Mouse (Mus musculus) heart, embryonic 10.5 days (tissue): ENCODE results near the gene Rims4. TPM values are rescaled to one million over a fixed set of nuclear protein-coding genes. Genes with fewer than 3 reads are reported as not detected.
A peak's percentile ranks its signal among the peaks of the same experiment; 100 is the strongest.

Source experiments
- DNase-seq: peaks from one replicate; pipeline ENCODE4 v3.0.0-alpha.2; 2017; ENCODE audit warnings: low spot score
- H3K27ac ChIP-seq: fragments of 300-500 bp; sonication (generic); 2 replicates; pipeline ENCODE4 v1.5.1; 2016; ENCODE audit warnings: mild to moderate bottlenecking
- H3K27me3 ChIP-seq: fragments of 300-500 bp; sonication (generic); 2 replicates; pipeline ENCODE4 v1.6.1; 2016; ENCODE audit warnings: mild to moderate bottlenecking; ENCODE audit not compliant: poor library complexity, insufficient read depth, severe bottlenecking
- H3K36me3 ChIP-seq: fragments of 300-500 bp; sonication (generic); 2 replicates; pipeline ENCODE4 v1.6.1; 2016; ENCODE audit warnings: mild to moderate bottlenecking, moderate library complexity
- H3K4me1 ChIP-seq: fragments of 300-500 bp; sonication (generic); 2 replicates; pipeline ENCODE4 v1.6.1; 2016; ENCODE audit warnings: mild to moderate bottlenecking
- H3K4me3 ChIP-seq: fragments of 300-500 bp; sonication (generic); 2 replicates; pipeline ENCODE4 v1.5.1; 2016; ENCODE audit warnings: mild to moderate bottlenecking, moderate library complexity
- H3K9me3 ChIP-seq: fragments of 300-500 bp; sonication (generic); 2 replicates; pipeline ENCODE4 v1.6.1; 2016; ENCODE audit warnings: mild to moderate bottlenecking, moderate library complexity
- WGBS: fragments of 180-500 bp; shearing (Covaris S2); methylation state at CpG from one replicate; pipeline ENCODE4 v1.1.7; 2016; 5-methylcytosine and 5-hydroxymethylcytosine counted together
- polyA plus RNA-seq: library from polyadenylated mRNA; unstranded; fragments of >200 nt; fragmentation: Nextera tagmentation; extraction: Ambion mirVana; gene quantifications from 2 replicates; pipeline ENCODE4 v1.2.1, GENCODE M21; 2016

Rims4 gene
- polyA plus RNA-seq, 1 experiment from 2014 or later, result 0.30 TPM

DNA sequence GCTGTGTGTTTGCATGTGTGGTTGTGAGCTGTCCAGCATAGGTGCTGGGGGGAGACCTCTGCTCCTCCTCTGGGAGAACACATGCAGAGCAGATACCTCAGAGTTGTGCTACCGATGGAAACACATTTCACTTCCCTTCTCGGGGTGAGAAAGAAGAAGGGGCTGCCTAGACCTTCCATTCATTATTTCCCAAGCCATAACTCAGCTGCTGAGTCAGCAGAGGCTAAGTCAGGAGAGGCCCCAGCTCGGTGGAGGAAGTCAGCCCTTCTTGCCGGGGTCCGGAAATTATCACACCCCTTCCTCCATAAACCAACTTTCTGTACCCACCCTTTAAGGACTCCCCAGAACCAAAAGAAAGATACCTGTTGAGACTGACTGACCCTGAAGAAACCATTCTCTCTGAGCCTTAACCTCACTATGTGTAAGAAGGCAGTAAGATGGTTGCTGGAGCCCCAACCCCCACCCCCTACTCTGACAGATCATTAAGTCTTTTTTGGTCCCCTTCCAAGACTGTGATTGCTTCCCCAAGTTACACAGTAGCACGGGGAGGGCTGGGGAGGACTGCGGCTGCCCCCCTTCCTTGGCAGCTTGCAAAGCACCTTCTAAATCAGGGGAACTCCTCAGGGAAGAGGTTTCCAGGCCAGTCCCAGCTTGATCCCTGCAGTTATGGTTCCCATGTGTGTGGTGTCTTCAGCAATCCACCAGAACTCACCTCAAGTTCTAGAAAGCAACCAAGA is 10.1 kb upstream of the Rims4 start:
- H3K9me3 ChIP-seq, result no peaks in the 10 kb centered on the region
- H3K4me3 ChIP-seq, result no peak overlapping the region
- H3K4me1 ChIP-seq, result peaks cover 7% of the 10 kb centered on the region; the same call in 1 of the 2 replicates
- DNase-seq, result no peak
- H3K27ac ChIP-seq, result no peak overlapping the region
- 74% methylated on average over 7 of the region's 7 CpGs for WGBS
- no peaks in the 10 kb centered on the region for H3K36me3 ChIP-seq
- H3K27me3 ChIP-seq, result peaks cover 15% of the 10 kb centered on the region

DNA sequence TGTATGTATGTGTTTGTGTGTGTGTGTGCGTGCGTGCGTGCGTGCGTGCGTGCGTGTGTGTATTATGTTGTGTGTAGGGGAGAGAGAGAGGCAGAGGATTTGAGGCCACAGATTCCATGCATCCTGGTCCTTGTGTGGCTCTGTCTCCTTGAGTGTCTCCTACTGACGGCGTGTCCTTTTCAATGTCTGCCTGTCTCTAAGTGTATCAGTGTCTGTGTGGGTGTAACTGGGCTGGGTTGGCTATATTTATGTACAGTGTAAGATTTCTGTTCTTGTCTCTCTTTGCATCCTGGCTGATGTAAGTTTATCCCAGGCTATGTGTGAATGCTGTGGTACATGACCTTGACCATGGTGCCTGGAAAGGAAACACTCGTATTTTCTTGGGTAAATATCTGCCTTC is 6.6 kb upstream of the Rims4 start:
- peaks cover 7% of the 10 kb centered on the region; the same call in 1 of the 2 replicates for H3K4me1 ChIP-seq
- H3K4me3 ChIP-seq, result no peak overlapping the region
- no peaks in the 10 kb centered on the region for H3K36me3 ChIP-seq
- DNase-seq, result no peak
- WGBS, result 84% methylated on average over 10 of the region's 10 CpGs
- no peak overlapping the region for H3K27ac ChIP-seq
- no peaks in the 10 kb centered on the region for H3K9me3 ChIP-seq
- peaks cover 38% of the 10 kb centered on the region for H3K27me3 ChIP-seq

DNA sequence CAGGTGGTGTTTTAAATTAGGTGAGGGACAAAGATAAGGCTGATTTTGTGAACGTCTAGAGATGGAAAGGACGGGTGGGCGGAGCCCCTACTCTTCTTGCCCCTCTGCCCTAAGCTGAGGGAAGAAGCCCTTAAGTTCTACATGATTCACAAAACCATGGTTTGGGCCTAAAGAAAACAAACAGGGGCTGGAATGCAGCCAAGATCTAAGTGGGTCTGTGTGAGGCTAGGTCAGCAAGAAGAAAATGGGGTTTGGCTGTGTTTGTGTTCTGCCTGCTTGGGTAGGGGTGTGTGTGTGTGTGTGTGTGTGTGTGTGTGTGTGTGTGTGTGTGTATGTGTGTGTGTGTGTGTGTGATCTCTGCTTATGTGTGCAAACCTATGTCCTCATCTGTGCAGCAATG is 6.0 kb upstream of the Rims4 start:
- Histone ChIP-seq H3K36me3 (no peaks in the 10 kb centered on the region), H3K27ac (no peak overlapping the region), H3K4me1 (peaks cover 7% of the 10 kb centered on the region; the same call in 1 of the 2 replicates), H3K4me3 (no peak overlapping the region), H3K9me3 (no peaks in the 10 kb centered on the region), H3K27me3 (peaks cover 43% of the 10 kb centered on the region)
- no peak for DNase-seq
- 65% methylated on average over 3 of the region's 3 CpGs for WGBS

DNA sequence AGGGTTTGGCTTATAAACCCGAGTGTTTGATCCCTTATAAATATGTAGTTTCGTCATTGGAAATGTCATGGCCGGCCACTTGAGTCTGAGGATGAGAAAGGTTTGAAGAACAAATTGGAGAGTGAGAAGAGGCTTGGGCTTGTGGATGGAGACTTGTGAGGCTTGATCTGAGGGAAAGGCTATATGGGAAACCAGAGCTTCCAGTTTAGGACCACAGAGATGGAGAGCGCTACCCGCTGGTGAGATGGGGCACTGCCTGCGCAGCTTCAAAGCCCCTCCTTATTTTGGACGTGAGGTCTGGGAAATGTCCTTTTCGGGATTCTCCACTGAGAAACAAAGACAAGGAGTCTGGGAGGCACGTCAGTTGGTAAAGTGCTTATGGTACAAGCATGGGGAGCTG is 4.6 kb upstream of the Rims4 start:
- H3K9me3 ChIP-seq, result no peaks in the 10 kb centered on the region
- WGBS, result 49% methylated on average over 9 of the region's 9 CpGs
- no peaks in the 10 kb centered on the region for H3K36me3 ChIP-seq
- no peak for DNase-seq
- no peak overlapping the region for H3K4me3 ChIP-seq
- H3K27ac ChIP-seq, result no peak overlapping the region
- peaks cover 49% of the 10 kb centered on the region for H3K27me3 ChIP-seq
- peaks cover 17% of the 10 kb centered on the region for H3K4me1 ChIP-seq

DNA sequence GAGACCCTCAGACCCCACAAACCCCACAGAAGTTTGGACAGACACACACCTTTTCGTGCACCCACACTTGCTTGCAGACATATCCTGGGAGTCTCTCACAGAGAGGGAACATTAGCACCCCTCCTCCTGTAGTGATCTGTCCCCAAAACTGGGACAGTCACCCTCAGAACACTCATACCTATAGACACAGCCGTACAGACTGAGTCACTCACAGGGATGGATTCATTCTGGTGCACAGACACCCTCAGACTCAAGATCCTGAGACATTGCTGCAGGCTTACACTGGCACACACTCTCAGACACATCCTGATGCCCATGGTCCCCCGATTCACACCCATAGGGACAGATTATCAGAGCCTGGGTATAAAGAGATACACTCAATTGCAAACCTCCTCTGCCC is 1.1 kb upstream of the Rims4 start:
- DNase-seq, result no peak
- no peaks in the 10 kb centered on the region for H3K36me3 ChIP-seq
- no peak overlapping the region for H3K27ac ChIP-seq
- peaks cover 11% of the 10 kb centered on the region for H3K4me1 ChIP-seq
- 70% methylated on average over 3 of the region's 3 CpGs for WGBS
- no peaks in the 10 kb centered on the region for H3K9me3 ChIP-seq
- no peak overlapping the region for H3K4me3 ChIP-seq
- peaks cover 83% of the 10 kb centered on the region for H3K27me3 ChIP-seq

- 68% methylated on average over 7 of the region's 7 CpGs for WGBS
- no peak overlapping the region for H3K27ac ChIP-seq
- DNase-seq, result no peak
- H3K4me1 ChIP-seq, result peaks cover 21% of the 10 kb centered on the region
- H3K36me3 ChIP-seq, result no peaks in the 10 kb centered on the region
- no peak overlapping the region for H3K4me3 ChIP-seq
- H3K27me3 ChIP-seq, result peaks cover 93% of the 10 kb centered on the region
- H3K9me3 ChIP-seq, result no peaks in the 10 kb centered on the region
Observed at GRCm38 (mm10) chr2:163916703-163917102, 1.8 kb downstream of the Rims4 start.

DNA sequence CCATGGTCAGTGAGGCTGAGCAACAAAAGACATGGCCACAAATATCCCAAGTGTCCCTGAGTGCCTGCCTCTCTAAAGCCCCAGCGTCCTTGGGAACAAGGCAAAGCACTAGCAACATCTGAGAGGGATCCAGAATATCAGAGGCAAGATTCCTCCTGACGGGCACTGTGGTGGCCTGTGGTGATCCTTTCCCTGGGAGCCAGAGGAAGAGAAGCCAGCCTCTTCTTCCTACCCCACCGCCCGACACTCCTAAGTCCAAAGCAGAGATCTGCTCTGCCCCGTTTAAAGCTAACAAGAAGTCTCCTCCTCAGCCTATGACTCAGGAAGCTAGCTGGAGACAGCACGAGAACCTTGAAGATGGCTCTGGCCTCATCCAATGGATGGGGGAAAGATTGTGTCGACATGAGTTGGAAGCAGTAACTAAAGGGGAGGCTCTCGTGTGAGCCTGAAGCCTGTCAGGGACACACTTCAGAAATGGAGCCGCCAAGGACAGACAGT is 3.1 kb downstream of the Rims4 start:
- Histone ChIP-seq H3K27me3 (peaks cover 81% of the 10 kb centered on the region), H3K36me3 (no peaks in the 10 kb centered on the region)
- 50% methylated on average over 9 of the region's 9 CpGs for WGBS

DNA sequence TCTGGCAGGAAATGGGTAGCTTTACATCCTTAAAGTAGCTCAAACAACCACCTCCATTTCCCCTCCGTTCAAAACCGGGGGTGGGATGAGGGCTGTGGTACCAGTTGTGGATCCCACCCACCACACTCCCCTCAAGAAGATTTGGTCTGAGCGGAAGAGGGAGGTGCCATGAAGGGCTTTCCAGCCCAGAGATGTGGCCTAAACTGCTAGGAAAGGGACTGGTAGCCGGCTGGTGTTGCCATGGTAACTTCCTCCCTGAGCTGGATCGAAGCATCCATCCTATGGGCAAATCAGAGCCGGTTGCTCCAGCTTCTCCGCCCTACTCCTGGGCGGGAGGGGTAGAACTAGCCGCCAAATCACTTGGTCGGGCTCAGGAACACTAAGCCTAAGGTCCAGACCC is 4.4 kb downstream of the Rims4 start:
- no peak overlapping the region for H3K27ac ChIP-seq
- DNase-seq, result no peak
- H3K9me3 ChIP-seq, result no peaks in the 10 kb centered on the region
- H3K27me3 ChIP-seq, result peaks cover 81% of the 10 kb centered on the region
- H3K4me1 ChIP-seq, result peaks cover 25% of the 10 kb centered on the region
- WGBS, result 13% methylated on average over 10 of the region's 10 CpGs
- H3K4me3 ChIP-seq, result no peak overlapping the region
- H3K36me3 ChIP-seq, result no peaks in the 10 kb centered on the region

More for the DNA sequence above, 3.1 kb downstream of the Rims4 start:
- no peak for DNase-seq
- no peaks in the 10 kb centered on the region for H3K9me3 ChIP-seq
- H3K4me3 ChIP-seq, result no peak overlapping the region
- H3K4me1 ChIP-seq, result peaks cover 26% of the 10 kb centered on the region
- no peak overlapping the region for H3K27ac ChIP-seq

DNA sequence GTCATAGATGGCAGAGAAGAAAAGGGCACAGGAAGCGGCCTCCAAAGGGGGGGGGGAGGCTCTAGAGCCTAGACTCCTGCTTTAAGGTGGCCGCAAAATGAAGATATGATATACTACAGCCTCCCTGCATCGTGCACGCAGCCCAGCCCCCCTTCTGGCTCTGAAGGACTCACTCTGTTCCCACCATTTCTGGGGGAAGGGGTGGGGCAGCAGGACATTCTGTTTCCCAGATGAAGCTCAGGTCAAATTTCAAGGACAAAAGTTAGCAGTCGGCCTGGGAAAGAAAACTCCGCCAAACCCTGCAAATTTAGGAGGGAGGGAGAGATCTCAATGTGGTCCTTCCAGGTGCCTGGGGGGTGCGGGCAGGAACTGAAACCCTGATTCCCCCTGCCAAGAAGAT is 4.8 kb downstream of the Rims4 start:
- Histone ChIP-seq H3K4me1 (peaks cover 22% of the 10 kb centered on the region), H3K9me3 (no peaks in the 10 kb centered on the region), H3K36me3 (no peaks in the 10 kb centered on the region), H3K27me3 (peaks cover 80% of the 10 kb centered on the region), H3K27ac (no peak overlapping the region), H3K4me3 (no peak overlapping the region)
- DNase-seq, result no peak
- WGBS, result 33% methylated on average over 7 of the region's 7 CpGs

DNA sequence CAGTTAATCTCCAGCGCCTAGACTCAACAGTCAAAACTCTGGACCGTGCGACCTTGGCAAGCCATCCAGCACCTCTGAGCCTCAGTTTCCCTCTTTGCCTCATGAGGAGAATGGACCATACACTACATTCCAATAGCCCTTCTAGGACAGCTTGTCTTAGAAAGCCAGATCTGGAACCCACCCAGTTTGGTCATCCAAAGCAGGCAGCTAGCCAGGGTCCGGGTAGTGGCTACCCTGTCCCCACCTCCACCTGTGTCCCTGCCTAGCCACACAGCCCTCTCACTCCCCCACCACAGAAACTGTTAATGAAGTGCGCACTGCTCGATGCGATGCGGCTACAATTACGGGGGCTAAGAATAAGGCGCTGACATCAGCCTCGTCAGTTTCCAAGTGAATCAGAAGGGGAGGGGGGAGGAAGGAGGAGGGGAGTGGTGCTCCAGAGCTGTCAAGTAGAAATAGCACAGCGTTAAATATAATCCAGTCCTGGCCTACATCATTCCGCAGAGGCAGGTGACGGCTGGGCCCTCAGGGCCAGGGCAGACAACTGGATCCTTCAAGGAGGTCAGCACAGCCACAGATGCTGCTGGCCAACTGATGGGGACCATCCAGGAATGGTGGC is 6.5 kb downstream of the Rims4 start:
- H3K4me3 ChIP-seq, result peak overlapping the region; percentile 29
- peaks cover 69% of the 10 kb centered on the region for H3K27me3 ChIP-seq
- peak overlapping the region; percentile 56; the same call in 1 of the 2 replicates for H3K27ac ChIP-seq
- H3K9me3 ChIP-seq, result no peaks in the 10 kb centered on the region
- WGBS, result 50% methylated on average over 14 of the region's 14 CpGs
- H3K36me3 ChIP-seq, result no peaks in the 10 kb centered on the region
- DNase-seq, result peak; percentile 87
- peaks cover 15% of the 10 kb centered on the region for H3K4me1 ChIP-seq

DNA sequence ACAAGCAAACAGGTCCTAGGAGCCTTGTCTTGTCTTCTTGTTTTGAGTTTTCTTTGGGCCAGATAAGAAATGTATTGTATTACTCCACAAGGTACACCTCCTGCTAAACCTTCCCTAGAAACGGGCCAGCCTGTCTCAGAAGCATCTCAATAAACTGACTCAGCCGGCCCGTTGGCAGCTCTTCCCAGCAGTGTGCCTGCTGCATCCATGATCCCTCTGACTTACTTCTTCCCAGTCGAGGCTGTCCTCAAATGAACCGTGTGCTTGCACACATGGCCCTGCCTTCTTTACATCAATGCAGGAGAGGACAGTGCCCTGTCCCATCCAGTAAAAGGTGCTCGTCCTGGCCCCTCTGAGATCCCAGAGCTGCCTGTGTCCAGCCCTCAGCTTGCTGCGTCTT is 8.9 kb downstream of the Rims4 start:
- peaks cover 15% of the 10 kb centered on the region for H3K4me1 ChIP-seq
- H3K4me3 ChIP-seq, result no peak overlapping the region
- H3K27ac ChIP-seq, result no peak overlapping the region
- H3K36me3 ChIP-seq, result no peaks in the 10 kb centered on the region
- H3K9me3 ChIP-seq, result no peaks in the 10 kb centered on the region
- peaks cover 62% of the 10 kb centered on the region for H3K27me3 ChIP-seq
- DNase-seq, result no peak
- WGBS, result 80% methylated on average over 7 of the region's 7 CpGs

DNA sequence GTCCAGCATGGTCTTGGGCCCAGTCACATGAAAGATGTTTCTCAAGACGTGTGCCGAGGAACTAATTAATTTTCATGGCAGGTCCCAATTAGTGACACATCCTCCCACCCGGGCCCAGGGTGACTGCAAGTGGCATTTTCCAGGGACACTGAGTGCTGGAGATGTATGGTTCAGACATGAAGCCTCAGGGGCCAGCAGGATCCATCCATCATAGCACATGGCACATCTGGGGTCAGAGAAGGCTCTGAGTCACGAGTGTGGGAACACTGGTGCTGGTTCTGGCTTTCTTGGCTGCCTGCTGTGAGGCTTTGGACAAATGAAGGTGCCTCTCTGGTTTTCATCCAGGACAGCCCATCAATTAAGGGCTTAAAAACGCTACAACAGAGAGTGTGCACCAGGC is 11.4 kb downstream of the Rims4 start:
- Histone ChIP-seq H3K9me3 (no peaks in the 10 kb centered on the region), H3K27me3 (peaks cover 51% of the 10 kb centered on the region), H3K36me3 (no peaks in the 10 kb centered on the region), H3K4me3 (no peak overlapping the region), H3K4me1 (peaks cover 9% of the 10 kb centered on the region), H3K27ac (no peak overlapping the region)
- no peak for DNase-seq
- 66% methylated on average over 5 of the region's 5 CpGs for WGBS

DNA sequence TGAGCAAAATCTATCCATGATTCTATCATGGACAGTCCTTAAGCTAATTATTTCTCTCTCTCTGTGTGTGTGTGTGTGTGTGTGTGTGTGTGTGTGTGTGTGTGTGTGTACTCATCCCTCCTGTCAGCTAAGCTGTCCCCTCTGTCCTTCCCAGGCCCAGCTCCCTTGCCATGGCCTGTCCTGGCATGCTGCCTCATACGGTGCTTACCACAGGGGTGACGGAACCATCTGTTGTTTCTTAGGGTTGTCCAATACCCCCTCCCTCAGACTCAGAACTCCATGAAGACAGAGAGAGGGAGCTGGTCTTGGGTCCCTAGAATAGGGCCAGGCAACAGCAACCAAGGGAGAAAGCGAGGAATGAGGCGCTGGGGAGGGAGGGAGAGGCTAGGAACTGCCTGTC is 14.2 kb downstream of the Rims4 start:
- H3K27ac ChIP-seq, result no peak overlapping the region
- H3K4me3 ChIP-seq, result no peak overlapping the region
- peaks cover 10% of the 10 kb centered on the region for H3K4me1 ChIP-seq
- peaks cover 39% of the 10 kb centered on the region for H3K27me3 ChIP-seq
- DNase-seq, result no peak
- 66% methylated on average over 4 of the region's 4 CpGs for WGBS
- no peaks in the 10 kb centered on the region for H3K9me3 ChIP-seq
- no peaks in the 10 kb centered on the region for H3K36me3 ChIP-seq
